13 mouse cellular contexts compared by ENCODE assay signal in genomic region chr17:71673092-71673491, GRCm38 (mm10). TPM values are rescaled to one million over a fixed set of nuclear protein-coding genes. Genes with fewer than 3 reads are reported as not detected.
DNase-seq lines count a peak whose midpoint lies in the region; ATAC-seq and TF ChIP-seq lines count a peak whose summit lies in the region.
"Had no signal": no experiment of that assay in that cellular context is flagged by ENCODE, and none has a peak within 500 bp of the region (broad histone marks: within the 10 kb centered on the region; RNA-seq: fewer than 3 reads in every experiment).

Gene Togaram2, plus strand, starts transcription at chr17:71673261.

- no peak for DNase-seq in forebrain, embryonic 10.5 days (ENCODE audit: extremely low spot score, low spot score)
- DNase-seq in forebrain, embryonic 11.5 days (ENCODE audit: low spot score): no peak
- no peak for DNase-seq in layer of hippocampus, adult 2 months (ENCODE audit: low spot score in 2 of 2)
- no peak for DNase-seq in layer of hippocampus, postnatal 14 days (ENCODE audit: low spot score in 2 of 2)
- DNase-seq in embryonic facial prominence, embryonic 10.5 days (ENCODE audit: low spot score): no peak
- DNase-seq in embryo, embryonic 11 days: no peak
- DNase-seq: adrenal gland, postnatal 25 days; cerebellum, adult 2 months; kidney, postnatal 25 days; liver had no signal

- no peaks in the 10 kb centered on the region for H3K9me3 ChIP-seq in forebrain, embryonic 10.5 days
- no peaks in the 10 kb centered on the region for H3K9me3 ChIP-seq in forebrain, embryonic 11.5 days (ENCODE audit: control insufficient read depth, low read length)
- no peaks in the 10 kb centered on the region; the same call in 1 of the 2 replicates for H3K9me3 ChIP-seq in embryonic facial prominence, embryonic 10.5 days
- no peaks in the 10 kb centered on the region for H3K9me3 ChIP-seq in lung, embryonic 16.5 days (ENCODE audit: control insufficient read depth, low read length)

- no peak within 1 kb of the TSS for H3K4me3 ChIP-seq in forebrain, embryonic 10.5 days
- H3K4me3 ChIP-seq in forebrain, embryonic 11.5 days (ENCODE audit: low read depth, low read length): no peak within 1 kb of the TSS
- no peak within 1 kb of the TSS for H3K4me3 ChIP-seq in layer of hippocampus, adult 2 months
- no peak within 1 kb of the TSS for H3K4me3 ChIP-seq in embryonic facial prominence, embryonic 10.5 days
- no peak within 1 kb of the TSS for H3K4me3 ChIP-seq in lung, embryonic 16.5 days (ENCODE audit: low read length)

- WGBS in forebrain, embryonic 10.5 days: 65% methylated on average over 9 of the region's 9 CpGs
- 56% methylated on average over 9 of the region's 9 CpGs for WGBS in forebrain, embryonic 11.5 days
- WGBS in embryonic facial prominence, embryonic 10.5 days: 62% methylated on average over 9 of the region's 9 CpGs
- 37% methylated on average over 9 of the region's 9 CpGs for WGBS in lung, embryonic 16.5 days

- TF ChIP-seq CTCF in layer of hippocampus, adult 2 months (conservative IDR thresholded peaks at IDR 0.05): no peak

- peak within 1 kb of the TSS; percentile 60 for H3K27ac ChIP-seq in forebrain, embryonic 10.5 days
- H3K27ac ChIP-seq in forebrain, embryonic 11.5 days (ENCODE audit: low read depth, low read length): no peak within 1 kb of the TSS
- peak within 1 kb of the TSS; percentile 28; the same call in 1 of the 2 replicates for H3K27ac ChIP-seq in layer of hippocampus, adult 2 months
- 0 out of 2 replicates have a peak within 1 kb of the TSS, but pooled peaks have one; percentile 24 for H3K27ac ChIP-seq in embryonic facial prominence, embryonic 10.5 days (replicated peaks)
- peak within 1 kb of the TSS; percentile 72 for H3K27ac ChIP-seq in lung, embryonic 16.5 days (ENCODE audit: low read length)

- H3K36me3 ChIP-seq in forebrain, embryonic 10.5 days (replicated peaks): no peaks in the 10 kb centered on the region
- no peaks in the 10 kb centered on the region for H3K36me3 ChIP-seq in forebrain, embryonic 11.5 days (ENCODE audit: control insufficient read depth, insufficient read depth, low read length)
- no peaks in the 10 kb centered on the region for H3K36me3 ChIP-seq in embryonic facial prominence, embryonic 10.5 days (replicated peaks)
- no peaks in the 10 kb centered on the region for H3K36me3 ChIP-seq in lung, embryonic 16.5 days (ENCODE audit: control insufficient read depth, insufficient read depth, low read length)

- no peak within 1 kb of the TSS for H3K9ac ChIP-seq in forebrain, embryonic 11.5 days (ENCODE audit: low read length)
- H3K9ac ChIP-seq in lung, embryonic 16.5 days (ENCODE audit: low read length): peak within 1 kb of the TSS; percentile 26; the same call in 1 of the 2 replicates

- no peak; the same call in 1 of the 2 replicates for ATAC-seq in forebrain, embryonic 11.5 days (replicated peaks; ENCODE audit: low FRiP score)
- ATAC-seq in lung, embryonic 16.5 days (ENCODE audit: low read depth): peak; percentile 82
- ATAC-seq in megakaryocyte-erythroid progenitor cell, adult 5-6 weeks (replicated peaks; ENCODE audit: low FRiP score, low TSS enrichment, poor library complexity, severe bottlenecking): no peak

- peaks cover 24% of the 10 kb centered on the region for H3K4me1 ChIP-seq in forebrain, embryonic 10.5 days
- H3K4me1 ChIP-seq in forebrain, embryonic 11.5 days (replicated peaks; ENCODE audit: control insufficient read depth, insufficient read depth, low read length): no peaks in the 10 kb centered on the region; the same call in 1 of the 2 replicates
- peaks cover 14% of the 10 kb centered on the region for H3K4me1 ChIP-seq in embryonic facial prominence, embryonic 10.5 days
- H3K4me1 ChIP-seq in lung, embryonic 16.5 days (replicated peaks; ENCODE audit: control insufficient read depth, insufficient read depth, low read length): peaks cover 30% of the 10 kb centered on the region

- H3K27me3 ChIP-seq in forebrain, embryonic 10.5 days (ENCODE audit: poor library complexity, severe bottlenecking): no peaks in the 10 kb centered on the region
- no peaks in the 10 kb centered on the region for H3K27me3 ChIP-seq in forebrain, embryonic 11.5 days (ENCODE audit: control insufficient read depth, insufficient read depth, low read length)
- H3K27me3 ChIP-seq in embryonic facial prominence, embryonic 10.5 days (replicated peaks; ENCODE audit: low read depth, poor library complexity, severe bottlenecking): no peaks in the 10 kb centered on the region
- no peaks in the 10 kb centered on the region for H3K27me3 ChIP-seq in lung, embryonic 16.5 days (ENCODE audit: control insufficient read depth, insufficient read depth, low read depth, low read length)

- H3K4me2 ChIP-seq in forebrain, embryonic 11.5 days (ENCODE audit: low read depth, low read length, severe bottlenecking): no peak within 1 kb of the TSS
- peak within 1 kb of the TSS; percentile 31; the same call in 1 of the 2 replicates for H3K4me2 ChIP-seq in lung, embryonic 16.5 days (ENCODE audit: low read depth, low read length)

RNA-seq across cellular contexts. Expression of gene Togaram2, which starts in this region (rescaled TPM):
- polyA plus RNA-seq in forebrain, embryonic 10.5 days (2016; fragmentation: Nextera tagmentation; extraction: Ambion mirVana): not detected in 2 replicates
- 0.05 and 0.13 TPM in 2 replicates for polyA plus RNA-seq in forebrain, embryonic 11.5 days (2014; fragmentation: Nextera tagmentation; extraction: Ambion mirVana)
- 1 to 10 TPM; 1.2 to 1.3 TPM for total RNA-seq in layer of hippocampus, adult 2 months (2021)
- total RNA-seq in layer of hippocampus, postnatal 14 days (2021): 1 to 10 TPM; 1.3 to 1.6 TPM
- polyA plus RNA-seq in embryonic facial prominence, embryonic 10.5 days (2016; fragmentation: Nextera tagmentation; extraction: Ambion mirVana): 0.05 TPM in 1 of 2 replicates, not detected in the other
- polyA plus RNA-seq in lung, embryonic 16.5 days (2015; fragmentation: Nextera tagmentation; extraction: Ambion mirVana): 3.4 and 4.1 TPM in 2 replicates
- total RNA-seq in megakaryocyte-erythroid progenitor cell, adult 5-6 weeks (2014; fragmentation: Nextera tagmentation): not detected in 2 replicates
- total RNA-seq in megakaryocyte-erythroid progenitor cell, adult 5-6 weeks (2017): 0.14 TPM in 1 of 2 replicates, not detected in the other
- total RNA-seq: neutrophil, adult 5-6 weeks had no signal
